Mouse (Mus musculus): Measurements from ENCODE around the gene Adgrb2.

The Adgrb2 gene

DNA sequence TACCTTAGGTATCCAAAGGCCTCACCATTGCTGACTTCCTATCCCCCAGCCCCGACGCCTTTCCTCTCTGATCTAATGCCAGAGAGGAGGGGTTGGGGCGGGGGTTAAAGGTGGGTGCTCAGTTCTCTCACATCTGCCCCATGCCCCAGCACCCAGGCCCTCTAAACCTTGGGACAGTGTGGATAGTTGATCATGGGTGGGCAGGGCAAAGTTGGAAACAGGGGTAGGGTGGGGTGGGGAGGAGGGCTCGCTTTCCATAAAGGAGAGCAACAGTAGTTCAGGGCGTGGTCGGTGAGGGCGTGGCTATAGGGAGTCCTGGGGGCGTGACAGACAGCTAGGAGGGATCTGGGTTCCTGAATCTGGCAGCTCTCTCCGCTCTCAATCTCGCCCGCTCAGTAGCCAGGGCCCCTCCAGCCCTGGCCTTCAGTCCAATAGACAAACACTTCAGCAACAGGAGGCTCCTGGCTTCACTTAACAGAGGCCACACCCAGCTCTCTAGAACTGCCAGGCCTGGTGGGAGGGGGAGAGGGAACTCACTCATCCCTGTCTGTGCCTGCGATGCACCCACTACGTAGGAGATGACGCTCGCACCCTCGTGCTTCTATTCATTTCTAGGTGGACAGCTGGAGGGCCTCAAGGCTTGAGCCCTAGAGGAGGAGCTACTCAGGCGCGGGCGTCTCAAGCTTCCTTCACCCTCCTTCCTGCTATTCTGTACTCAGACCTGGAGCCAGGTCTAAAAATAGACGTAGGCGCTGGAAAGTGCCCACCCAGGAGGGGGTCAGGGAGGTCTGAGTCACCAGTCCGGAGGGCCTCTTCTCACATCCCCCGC lies 52.1 kb downstream of the Adgrb2 start:
- DNase-seq = peak; percentile 46

DNA sequence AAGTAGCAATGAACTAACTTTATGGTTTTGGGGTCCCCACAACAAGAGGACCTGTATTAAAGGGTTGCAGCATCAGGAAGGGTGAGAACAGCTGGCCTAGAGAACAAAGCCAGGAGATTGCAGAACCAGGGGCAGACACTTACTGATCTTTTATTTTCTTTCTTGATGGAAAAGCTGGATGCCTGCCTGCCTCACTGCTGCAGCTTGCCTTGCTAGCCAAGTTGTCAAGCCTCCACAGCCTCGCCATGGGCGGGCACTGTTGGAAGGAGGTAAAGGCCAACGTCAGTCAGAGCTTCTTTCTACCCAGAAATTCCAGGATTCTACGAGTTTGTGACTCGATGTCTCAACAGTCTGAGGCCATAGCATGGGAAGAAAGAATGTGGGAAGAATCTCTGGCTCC lies 54.7 kb downstream of the Adgrb2 start:
- no peak for DNase-seq

DNA sequence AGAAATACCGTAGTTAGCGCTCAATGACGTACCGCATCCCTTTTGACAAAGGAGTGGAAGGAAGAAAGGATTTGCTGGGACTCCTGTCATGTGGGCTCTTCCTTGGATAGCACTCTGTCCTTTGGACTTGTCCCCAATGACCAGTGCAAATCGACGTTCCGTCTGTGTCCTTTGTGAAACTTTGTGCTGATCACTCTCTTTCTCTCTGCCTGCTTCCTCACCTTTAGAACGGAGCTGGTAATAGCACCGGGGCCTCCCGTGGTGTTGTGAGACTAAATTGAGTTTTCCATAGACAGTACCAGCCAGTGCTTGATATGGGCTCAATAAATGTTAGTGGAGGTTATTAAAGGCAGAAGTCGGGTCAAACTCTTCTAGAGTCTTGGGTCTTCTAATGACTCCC lies 56.4 kb downstream of the Adgrb2 start:
- DNase-seq = no peak

DNA sequence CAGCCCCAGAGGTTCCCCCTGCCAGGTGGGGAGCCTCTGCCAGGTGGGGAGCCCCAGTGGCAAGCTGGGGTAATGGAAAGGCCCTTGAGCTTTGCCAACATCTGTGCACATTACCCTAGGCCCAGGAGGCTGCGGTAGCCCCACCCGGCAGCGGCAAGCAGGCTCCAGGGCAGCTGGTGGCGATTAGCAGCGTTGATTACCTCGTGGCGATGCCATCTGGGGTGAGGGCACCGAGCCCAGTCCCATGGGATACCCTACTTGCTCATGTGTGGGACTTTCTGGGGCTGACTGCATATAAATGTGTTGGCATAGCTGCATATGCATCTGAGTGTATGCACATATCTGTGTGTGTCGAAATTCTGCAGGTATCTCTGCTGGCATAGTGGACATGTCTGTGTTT lies 59.5 kb downstream of the Adgrb2 start:
- no peak for DNase-seq

DNA sequence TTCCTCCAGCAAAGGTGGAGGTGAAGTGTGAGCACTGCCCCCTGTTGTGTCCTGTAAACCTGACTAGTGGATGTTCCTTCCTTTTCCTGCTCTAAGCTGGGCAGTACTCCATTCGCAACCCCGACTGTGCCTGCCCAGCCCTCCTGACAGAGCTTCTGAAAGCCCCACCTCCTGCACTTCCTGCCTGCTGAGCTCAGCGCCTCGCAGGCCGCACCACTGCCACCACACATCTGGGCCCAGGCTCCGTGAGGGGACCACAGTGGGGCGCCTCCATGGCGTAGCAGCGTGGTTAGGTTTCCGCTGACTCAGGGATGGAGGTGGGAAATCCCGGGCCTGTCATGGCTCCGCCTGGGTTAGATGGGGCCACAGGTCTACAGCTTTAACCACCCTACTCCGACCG lies 60.9 kb downstream of the Adgrb2 start:
- DNase-seq = no peak

DNA sequence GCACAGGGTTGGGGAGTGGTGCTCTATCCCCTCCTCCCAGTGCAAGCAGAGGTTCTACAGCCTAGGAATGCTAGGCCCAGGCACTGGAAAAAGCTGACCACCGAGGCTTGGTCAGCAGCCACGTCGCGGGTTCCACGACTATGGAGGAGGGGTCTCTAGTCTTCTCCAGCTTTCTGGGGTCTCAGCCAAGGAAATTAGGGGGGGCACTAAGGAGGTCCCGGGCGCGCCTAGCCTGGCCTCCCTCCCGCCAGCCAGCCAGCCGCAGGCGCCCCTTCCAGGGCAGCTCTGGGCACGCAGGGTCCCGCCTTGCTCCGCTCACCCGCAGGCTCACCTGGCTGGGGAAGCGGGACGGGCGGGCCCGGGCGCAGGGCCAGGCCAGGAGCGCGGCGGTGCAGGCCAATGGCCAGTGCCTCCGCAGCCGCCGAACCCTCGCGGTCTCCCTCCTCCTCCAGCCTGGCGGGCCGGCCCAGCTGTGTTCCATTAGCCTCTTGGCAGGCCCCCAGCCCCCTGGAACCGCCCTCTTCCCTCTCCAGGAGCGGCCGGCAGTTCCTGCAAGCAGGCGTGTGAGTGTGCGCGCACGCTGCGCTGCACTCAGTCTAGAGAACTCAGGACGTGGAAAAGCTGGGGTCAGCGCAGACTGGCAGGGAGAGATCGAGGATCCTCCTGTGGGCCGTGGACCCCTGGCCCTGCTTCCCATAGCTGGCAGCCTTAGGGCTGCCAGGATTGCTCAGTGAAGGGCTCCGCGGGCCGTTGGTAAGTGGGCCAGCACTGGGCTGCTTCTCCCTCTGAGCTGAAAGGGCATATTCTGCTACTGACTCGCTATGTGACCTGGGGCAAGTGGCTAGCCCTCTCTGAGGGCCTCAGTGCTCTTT lies 62.9 kb downstream of the Adgrb2 start, which contains the start of gene Col16a1:
Gene Col16a1, plus strand, starts transcription at position 510 of the 872 bp plus-strand sequence.
- DNase-seq = peak; percentile 44

DNA sequence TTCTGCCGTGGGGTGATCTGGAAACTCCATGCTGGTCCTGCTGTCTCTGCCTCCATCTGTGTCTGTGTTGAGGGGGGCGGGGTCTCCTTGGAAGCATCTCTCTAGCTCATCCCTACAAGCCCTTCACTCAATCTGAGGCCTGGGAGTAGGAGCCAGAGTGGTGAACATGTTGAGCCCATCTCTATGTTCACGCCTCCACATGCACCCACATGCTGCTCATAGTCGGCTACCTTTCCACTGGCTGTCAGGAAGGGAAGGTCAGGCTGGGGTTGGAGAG lies 63.5 kb downstream of the Adgrb2 start:
- DNase-seq = no peak

DNA sequence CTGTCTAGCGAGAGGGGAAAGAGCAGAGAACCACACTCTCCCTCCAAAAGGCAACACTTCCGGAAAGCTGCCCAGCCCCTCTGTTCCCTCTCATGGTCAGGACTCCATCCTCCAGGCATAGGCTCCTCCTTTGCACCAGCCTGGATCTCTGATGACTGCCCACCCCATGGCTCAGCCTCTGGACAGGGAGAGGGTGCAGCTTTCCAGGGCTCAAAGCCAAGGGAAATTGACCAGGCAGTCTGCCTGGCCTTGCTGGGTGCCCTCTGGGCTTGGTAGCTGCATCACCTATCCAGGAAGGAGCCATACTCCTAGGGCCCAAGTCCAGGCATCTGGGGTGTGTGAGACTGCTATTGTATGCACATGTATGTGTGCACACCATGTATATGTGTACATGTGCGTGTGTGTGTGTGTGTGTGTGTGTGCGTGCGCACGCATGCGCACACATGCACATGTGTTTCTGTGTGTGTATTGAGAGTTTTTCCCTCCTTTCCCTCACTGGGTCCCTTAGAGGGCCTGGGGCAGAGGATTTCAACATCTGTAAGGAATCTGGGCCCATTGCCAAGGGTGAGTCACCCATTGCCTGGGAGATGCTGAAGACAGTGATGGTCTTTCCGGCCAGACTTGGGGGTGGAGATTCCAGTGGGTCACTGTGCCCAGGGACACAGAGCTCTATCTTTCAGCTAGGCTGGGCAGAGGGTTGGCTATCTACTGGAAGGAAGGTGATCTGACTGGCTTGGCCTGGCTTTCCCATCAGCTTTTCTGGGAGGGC lies 65.6 kb downstream of the Adgrb2 start:
- DNase-seq = no peak

DNA sequence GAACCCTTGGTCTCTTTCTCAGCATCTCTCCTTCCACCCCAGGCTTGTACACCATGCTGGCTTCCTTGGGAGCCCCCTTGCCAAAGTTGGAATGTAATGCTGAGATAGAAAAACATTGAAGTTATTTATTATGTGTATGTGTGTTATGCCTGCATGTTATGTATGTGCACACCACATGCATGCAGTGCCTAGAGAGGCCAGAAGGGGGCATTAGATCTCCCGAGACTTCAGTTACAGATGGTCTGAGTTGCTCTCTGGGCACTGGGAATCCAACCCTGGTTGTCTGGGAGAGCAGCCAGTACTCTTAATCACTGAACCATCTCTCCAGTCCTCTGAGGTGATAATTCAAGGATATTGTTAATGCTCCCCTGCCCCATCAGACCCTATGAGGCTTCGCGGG lies 67.6 kb downstream of the Adgrb2 start:
- no peak for DNase-seq

DNA sequence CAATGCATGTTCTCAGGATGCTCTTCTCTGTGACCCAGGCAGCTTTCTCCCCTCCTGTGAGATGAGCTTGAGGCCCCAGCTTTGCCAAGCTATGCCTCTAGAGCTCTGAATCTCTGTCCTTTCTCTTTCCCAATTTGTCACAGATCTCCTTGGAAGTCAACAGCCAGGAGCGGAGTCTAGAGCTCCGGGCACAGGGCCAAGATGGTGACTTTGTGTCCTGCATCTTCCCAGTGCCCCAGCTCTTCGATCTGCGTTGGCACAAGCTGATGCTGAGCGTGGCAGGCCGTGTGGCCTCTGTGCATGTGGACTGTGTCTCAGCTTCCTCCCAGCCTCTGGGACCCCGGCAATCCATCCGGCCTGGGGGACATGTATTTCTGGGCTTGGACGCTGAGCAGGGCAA lies 68.4 kb downstream of the Adgrb2 start:
- no peak for DNase-seq

DNA sequence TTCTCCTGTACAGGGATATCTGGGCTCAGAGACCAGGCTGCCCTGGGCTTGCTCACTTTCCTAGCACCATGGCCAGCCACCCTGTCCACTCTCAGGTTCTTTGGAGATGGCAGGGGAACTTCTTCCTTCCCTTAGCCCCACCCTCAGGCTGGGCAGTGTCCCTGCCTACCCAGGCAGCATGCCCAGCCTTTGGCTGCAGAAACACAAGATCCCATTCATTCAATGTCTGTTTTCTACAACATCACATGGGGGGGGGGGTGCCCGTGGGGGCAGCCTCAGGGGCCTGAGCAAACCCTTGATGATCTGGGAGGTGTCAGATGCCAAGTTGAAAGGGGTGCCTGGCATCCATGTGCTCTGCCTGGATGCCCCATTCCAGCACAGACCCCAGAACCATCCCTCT lies 70.1 kb downstream of the Adgrb2 start:
- DNase-seq = no peak

DNA sequence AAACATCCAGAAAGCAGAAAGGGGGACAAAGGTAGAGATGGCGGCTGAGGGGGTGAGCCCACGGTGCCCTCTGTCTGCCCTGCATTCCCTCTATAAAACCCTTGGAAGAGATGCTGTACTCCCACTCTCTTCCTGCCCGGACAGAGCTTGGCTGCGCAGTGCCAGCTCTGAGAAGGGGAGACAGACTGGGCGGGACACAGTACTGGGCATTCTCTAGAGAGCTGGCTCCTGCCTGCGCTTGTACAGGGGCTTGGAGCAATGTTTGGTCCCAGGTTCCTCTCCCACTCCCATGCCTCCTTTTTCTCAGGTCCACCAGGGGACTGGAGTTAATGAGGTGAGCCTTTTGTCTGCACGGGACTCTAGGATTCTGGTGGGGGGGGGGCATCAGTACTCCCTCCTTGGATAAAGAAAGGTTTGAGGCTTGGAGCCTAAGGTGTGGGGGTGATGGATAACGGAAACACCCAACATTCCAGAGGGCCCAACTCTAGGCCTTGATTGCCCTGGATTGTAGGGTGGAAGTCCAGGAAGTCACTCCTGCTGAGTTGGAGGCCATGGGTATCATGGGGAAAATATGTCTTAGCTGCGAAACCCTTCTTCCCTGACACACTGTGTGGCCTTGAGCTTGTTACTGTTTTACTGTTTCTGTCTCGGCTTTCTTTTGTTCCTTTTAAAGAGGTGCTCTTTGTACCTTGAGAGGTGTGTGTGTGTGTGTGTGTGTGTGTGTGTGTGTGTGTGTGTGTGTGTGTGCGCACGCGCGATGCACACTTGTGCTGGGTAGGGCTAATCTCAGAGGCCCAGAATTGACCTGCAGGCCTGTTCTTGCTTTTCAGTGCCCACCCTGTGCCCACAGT lies 70.7 kb downstream of the Adgrb2 start:
- DNase-seq = no peak

DNA sequence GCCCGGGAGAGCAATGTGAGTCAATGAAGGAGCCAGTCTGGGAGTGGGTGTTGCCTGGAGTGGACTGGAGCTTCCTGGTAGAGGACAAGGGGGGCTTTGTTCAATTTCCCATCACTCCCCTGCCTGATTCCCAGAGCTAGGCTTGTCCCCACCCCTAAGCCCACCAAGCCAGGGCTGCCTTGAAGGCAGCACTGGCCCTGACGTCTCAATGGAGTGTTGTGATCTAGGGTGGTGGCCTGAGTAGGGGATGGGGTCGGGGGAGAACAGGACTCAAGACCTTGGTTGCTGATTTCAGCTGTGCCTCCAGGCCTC lies 71.3 kb downstream of the Adgrb2 start:
- DNase-seq = no peak

DNA sequence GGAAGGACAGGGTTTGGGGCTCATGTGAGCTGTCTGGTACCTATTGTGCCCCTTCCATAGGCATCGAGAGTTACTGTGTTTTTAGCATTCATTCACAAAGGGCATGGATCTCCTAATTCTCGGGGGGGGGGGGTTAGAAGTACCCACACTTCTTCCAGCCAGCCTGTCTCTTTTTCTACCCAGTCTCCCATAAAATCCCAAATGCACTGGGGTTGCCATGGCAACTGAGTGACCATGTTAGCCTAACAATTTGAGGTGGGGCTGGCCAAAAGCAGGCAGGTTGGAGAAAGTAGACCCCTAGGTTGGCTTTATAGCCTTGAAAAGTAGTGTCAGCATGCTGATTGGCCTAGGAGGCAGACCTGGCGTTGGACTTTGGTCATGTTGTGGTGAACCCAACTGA lies 71.8 kb downstream of the Adgrb2 start:
- DNase-seq = no peak

DNA sequence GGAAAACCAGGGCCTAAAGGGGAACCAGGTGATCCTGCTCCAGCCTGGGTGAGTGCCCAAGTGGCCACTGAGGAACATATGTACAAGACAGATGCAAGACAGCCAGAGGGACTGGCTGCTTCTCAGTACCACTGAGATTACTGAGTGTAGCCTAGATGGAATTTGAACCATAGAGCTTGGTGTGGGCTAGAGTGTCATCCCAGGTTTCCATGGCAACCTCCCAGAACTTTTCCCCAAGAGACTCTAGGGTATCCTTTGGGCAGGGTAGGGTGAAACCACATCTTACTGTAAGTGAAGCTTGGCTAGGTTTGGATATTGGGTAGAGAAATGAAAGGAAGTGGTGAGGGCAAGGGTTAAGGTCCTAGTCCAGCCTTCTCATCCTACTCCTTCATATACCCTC lies 76.3 kb downstream of the Adgrb2 start:
- DNase-seq = no peak

DNA sequence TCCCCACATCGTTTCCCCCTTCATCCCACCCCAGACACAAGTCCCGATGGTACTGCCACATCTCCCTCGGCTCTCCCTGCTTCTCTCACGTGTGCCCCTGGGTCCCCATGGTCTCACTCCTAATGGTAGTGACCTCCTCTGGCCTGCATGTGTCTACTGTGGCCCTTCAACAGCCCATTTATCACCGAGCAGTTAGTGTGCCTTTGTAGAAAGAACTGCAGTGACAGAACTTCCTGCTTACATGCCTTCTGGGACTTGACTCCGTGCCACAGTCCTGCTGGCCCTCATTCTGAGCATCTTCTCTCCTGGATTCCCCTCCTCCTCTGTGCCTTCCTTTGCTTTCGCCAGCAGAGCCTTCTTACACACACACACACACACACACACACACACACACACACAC lies 78.5 kb downstream of the Adgrb2 start:
- DNase-seq = no peak

DNA sequence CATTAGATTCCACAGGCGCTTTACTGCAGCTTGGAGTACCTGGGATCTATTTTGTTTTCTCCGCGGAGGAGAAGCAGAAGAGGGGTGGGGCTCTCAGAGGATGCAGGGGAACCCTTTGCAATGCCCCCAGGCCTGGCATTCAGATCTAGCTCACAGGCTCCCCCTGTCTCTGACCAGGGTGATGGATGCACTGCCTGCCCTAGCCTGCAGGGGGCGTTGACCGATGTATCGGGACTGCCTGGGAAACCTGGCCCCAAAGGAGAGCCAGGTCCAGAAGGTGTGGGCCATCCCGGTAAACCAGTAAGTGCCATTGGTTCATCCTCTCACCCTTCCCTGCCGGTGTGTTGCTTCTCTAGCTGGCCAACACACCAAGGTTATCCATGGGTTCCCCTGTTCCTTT lies 82.1 kb downstream of the Adgrb2 start:
- DNase-seq = peak; percentile 52

DNA sequence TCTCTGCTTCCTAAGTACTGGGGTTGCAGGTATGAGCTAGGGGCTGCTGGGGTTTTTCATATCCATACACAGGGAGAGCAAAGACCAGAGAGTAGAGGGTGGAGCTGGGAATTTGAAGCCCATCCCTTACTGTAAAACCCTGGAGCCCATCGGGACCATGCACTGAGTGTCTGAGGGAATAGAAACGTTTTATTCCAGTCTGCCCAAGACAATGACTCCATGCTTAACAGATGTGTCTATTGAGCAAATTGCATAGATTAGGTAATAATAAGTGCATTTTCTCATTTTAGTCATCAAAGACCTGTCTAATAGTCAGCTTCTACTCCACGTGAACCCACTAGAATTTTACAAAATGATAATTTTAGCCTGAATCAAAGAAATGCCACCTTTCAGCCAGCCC lies 85.9 kb downstream of the Adgrb2 start:
- no peak for DNase-seq

DNA sequence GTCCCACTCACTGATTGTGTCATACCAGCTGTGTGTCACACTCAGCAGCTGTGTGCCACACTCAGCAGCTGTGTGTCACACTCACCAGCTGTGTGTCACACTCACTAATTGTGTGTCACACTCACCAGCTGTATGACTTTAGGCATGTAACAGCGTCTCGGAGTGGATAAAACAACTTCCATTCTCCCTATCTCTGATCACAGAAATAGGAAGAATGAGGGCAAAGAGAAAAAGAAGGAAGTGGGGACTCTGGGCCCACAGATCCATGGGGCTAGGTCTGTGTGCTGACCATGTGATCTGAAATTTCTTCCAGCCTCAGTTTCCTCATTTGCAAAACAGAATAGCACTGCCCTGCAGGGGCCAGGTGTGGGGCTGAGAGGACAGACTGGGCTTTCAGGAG lies 87.1 kb downstream of the Adgrb2 start:
- DNase-seq = no peak

All from cerebellum, adult 9-10 months (tissue).